Mouse (Mus musculus) cerebellum, postnatal 25 days (tissue): ENCODE results near the gene Il4.

Source experiments
- DNase-seq, 2 experiments: peaks; one replicate each; pipeline ENCODE4 v3.0.0; 2021; ENCODE audit warnings: mixed read lengths in 2 of 2

Il4 gene

DNA sequence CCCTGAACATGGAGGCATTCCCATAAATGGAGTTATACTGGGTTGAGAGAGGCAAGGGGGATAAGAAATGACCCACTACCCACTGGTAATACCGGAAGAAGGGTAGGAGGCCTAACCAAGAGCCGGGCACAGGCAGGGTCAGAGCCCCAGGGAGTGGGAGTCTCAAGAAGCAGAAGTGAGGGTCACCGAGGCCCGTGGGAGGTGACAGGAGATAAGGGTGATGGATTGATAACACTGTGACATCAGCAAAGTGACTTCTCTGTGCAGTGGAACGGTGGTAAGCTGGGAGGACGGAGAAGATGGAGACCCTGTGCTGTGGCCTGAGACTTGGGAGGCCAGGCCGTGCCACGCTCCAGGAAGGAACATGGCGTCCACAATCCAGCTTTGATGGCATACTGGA, 5.1 kb upstream of the Il4 start:
- no peak for DNase-seq

DNA sequence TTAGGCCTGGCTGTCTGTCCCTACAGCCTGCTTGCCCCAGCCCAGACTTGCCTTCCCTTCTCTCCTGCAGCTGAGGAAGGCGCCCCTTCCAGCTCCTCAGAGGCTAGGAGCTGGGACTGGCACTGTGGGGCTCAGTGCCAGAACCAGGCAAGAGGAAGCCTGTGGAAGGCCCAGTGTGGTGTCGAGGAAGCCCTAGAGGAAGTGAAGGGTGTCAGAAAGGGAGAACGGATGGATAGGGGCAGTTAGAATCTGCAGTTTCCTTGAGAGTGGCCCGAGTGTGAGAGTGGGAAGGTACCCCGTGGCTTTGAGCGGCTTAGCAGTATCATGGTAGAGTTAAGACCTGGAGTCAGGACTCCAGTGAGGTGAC, 4.0 kb upstream of the Il4 start:
- no peak for DNase-seq

DNA sequence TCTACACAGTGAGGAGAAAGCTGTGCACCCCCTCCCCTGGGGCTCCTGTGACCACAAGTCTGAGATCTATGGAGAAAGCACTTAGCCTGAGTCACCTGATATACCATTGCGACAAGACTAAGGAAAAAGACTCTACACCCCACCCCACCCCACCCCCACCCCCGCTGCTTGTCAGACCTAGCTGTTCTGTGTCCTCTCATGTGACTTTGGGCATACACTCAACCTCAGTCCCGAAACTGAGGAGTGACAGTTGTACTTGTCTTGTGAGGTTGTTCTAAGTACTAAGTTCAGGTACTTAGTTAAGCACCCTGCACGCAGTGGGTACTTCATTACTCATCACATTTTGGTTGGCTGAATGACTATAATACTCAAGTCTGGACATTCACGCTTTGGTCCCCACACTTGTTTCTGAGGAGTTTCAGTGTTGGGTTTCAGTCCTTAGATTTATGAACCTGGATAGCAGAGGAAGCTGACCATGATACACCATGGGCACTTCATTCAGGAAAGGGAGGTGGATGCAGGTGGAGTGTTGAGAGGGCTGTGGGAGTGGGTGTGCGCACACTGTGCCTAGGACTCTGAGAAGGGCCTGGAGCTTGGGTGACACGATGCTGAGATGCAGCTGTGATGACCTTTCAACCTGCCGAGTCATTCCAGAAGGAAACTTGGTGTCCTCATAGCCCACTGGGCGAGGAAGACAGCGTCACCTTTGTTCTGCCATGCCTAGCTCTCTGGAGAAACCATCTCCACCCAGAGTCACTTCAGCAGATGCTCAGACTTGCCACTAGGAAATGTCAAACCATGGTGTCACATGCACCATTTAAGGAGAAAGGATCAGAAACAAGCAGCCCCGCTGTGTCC, 3.3 kb upstream of the Il4 start:
- no peak for DNase-seq

DNA sequence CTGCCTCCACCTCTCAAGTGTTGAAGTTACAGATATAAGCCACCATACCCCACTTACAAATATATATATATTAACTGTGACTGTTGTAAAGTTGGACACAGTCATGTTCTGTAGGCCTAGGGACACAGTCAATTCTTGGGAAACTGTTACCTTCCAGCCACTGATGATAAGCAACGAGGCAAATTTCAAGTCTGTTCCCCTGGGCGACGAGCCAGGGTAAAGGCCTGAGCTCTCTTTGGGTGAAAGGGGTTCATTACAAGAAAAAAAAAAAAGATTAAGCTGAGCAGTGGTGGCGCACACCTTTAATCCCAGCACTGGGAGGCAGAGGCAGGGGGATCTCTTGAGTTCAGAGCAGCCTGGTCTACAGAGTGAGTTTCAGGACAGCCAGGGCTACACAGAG, 1.6 kb upstream of the Il4 start:
- DNase-seq = no peak

DNA sequence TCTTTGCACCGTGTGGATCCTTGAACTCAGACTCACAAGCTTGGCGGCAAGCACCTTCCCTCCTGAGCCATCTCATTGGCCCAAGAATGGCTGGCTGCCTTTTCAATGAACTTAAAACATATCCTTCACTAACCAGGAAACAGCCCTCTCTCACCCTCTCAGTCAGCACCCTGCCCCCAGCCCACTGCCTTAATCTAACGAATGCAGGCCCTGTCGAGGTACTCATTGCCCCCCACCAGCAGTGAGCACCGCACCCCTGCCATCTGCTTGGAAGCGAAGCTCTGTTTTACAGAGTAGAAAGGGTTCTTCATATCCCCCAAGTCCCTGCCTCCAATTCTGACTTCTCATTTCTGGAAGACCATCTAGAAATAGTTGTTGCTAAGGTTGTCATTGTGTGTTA, 959 bp upstream of the Il4 start:
- no peak for DNase-seq

DNA sequence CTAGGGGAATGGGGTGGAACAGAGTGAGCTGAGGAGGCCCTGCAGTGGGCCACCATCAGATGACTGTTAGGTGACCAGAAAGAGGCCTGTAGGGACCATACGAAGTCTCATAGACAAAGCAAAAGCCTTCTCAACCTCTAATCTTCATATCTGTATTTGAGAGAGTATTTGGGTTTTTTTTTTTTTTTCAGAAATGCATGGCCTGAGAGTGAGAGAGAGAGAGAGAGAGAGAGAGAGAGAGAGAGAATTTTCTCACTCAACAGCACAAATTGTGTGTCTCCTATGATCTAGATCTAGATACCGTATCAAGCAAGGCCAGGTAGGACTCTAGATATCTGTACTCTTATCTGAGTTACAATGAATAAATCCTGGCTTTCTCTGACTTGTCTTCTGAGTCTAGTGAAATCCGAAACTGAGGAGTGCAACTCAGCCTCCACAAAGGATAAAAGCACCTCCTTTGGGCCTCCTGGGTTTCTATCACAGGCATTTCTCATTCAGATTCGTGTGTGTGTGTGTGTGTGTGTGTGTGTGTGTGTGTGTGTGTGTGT, 833 bp downstream of the Il4 start:
- DNase-seq = no peak

DNA sequence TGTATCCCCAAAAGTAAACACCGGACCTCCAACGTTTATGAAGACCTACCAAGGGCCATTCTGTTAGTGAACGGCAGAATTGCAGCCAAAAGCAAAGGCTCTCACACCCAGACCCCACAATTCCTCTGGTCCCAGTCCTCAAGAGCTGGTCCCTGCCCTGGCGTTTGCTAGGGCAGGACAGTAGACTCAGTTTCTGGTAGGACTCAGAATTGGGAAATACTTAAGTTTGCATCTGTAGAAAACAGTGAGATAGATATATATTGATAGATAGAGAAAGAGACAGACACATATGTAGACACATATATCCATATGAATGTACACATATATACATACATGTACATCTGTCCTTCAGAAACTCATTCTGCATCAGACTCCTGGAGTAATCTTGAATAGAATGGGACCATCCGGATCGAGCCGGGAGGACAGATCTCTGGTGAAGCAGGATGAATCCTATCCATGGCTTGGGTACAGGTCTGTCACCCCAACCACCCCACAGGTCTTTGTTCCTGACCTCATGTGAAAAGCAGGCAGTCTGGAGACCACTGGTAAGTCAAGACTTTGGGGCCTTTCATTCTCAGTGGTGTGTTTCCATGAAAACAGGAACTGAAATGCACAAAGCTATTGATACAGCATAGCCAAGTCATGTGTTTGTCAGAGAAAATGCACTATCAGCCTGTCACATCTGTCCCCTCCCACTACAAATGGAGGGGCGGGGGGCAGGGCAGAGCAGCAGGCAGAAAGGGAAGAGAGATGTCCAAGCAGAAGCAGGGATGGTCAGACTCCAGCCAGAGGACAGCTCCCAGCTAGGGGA, 1.5 kb downstream of the Il4 start:
- no peak for DNase-seq

DNA sequence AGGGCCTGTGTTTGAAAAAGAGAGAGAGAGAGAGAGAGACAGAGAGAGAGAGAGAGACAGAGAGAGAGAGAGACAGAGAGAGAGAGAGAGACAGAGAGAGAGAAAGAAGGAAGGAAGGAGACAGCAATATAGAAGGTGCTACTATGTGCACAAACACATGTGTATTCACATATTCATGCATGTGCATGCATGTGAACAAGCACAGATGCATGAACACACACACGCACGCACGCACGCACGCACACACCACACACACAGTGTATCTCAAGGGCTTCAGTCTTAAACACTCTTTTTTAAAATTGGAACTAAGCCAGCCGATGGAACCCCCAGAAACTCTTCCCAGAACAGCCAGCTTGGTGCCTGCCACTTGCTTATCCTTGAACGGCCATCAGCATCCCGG, 2.9 kb downstream of the Il4 start:
- no peak for DNase-seq

DNA sequence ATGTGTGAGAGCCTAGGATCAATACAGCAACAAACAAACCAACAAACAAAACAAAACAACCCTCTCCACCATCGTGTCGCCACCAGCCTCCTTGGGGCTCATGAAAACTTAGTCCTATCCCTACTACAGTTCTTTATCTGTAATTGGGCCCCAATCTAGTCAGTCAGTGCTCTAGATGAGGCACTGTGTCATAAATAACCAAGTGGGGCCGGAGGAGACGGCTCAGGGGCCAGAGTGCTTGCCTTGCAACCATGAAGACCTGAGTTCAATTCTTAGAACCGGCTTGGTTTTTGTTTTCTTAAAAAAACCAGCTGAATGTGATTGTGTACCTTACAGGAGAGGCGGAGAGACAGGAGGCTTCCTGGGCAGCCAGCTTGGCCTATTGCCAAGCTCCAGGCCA, 3.3 kb downstream of the Il4 start:
- DNase-seq = no peak

DNA sequence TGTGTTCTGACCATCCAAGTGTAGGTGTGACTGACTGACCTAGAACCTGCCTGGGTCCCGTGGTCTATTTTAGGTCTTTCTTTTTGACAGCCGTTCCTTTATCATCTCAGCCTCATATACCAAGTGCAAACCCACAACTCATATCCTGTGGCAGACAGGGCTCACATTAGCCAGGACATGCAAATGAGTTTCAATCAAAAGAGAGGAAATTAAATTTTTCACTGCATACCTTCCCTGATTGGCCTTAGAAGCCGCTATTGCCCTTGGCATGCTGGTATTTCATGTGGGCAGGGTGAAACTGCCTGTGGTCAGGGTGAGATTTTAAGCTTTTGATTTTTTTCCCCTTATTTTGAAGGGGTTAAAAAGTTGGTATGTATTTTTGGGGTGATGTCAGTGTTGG, 8.8 kb downstream of the Il4 start:
- DNase-seq = no peak

DNA sequence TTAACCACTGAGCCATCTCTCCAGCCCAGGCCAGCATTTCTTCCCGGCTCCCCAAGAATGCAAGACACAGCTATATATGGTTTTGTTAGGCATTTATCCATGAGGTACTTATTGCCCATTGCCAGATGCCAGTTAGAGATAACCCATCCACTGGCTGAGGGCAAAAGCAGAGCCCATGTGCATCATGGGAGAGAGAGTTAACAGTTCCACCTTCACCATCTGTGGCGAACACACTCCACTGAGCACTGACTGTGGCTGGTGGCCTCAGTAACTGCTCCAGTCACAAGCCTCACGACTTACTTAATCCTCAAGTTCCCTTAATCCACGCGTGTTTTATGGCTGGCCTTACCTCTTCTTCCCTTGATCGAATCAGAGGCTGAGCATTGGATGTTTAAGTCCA, 9.2 kb downstream of the Il4 start:
- DNase-seq = no peak

DNA sequence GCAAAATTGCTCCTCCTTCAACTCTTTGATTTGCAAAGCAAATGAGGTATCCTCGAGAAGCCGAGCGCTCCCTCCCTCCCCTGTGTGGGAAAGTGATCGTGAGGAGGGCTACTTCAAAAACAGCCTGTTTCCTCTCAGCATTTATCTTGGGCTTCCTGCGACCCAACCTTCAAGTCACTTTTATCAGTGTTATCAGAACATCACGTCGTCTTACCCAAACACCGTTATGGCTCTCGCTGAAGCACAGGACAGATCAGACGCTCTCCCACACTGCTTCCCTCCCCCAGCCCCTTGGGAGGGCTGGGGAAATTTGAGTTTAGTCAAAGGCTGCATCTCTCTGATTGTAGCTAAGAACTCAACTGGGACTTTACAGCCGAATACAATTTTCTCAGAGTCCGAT, 12.9 kb downstream of the Il4 start:
- no peak for DNase-seq

DNA sequence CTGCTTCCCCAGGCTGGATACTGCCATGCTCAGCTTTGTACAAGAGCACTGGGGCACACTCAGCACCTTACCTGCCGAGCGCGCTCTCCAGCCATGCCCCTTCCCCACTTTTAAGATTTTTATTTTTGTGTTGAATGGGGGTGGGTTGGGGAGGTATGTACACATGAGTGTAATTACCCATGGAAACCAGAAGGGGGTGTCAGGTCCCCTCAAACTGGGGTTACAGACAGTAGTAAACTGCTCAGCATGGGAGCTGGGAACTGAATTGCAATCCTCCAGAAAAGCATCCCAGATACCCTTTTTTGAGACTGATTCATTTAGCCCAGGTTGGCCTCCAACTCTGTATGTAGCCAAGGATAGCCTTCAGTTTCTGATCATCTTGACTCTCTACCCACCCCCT, 13.5 kb downstream of the Il4 start:
- DNase-seq = no peak

DNA sequence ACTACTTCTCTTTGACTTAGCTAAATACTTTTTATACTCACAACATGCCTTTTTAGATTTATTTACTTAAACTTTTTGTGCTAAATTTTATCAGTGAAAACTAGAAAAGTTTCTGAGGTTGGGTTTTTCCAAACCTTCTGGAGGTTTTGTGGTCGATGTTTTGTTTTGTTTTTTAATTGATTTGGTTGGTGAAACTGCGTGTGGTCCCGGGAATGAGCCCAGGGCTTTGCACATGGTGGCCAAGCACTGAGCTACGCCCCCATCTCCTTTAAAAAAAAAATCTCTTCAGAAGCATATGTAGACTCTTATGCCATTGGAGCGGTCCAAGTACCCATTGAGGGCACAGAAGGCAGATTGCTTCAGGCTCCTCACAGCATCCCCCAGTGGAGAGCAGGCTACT, 27.4 kb downstream of the Il4 start:
- no peak for DNase-seq

DNA sequence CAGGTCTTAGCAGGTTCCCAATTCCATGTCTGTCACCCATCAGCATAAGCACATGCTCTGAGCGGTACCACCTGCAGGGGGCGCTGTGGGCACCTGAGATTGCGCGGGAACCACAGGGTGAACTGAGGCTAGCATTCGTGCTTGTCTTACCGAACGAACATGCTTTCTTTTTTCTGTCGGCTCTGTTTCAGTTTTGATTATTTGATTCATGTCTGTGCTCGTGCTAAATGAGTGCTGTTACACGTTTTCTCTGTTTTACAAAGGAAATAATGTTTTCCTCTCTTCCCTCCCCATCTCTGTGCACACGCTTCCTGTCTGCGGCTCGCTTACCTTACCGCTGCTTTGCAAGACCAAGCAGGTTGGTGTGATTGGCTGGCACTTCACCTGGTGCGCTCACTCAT, 28.1 kb downstream of the Il4 start:
- DNase-seq = peak; percentile 34 to 62

DNA sequence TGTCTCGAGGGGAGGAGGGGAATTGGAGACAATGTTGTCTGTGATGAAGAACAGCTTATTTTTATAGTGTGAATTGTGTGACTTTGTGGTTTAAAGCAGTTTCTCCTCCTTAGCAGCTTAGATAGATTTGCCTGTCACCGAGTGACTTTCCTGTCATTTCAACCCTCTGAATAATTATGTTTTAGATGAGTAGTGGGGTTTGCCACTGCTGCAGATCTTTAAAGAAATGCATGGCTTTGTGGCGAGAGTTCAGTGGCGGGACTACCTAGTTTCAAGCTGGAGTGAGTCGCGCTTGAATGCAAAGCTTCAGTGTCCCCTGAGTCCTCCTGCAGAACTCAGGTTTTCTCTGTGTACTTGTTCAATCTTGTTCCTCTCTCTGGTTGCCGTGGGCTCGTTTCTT, 30.2 kb downstream of the Il4 start:
- no peak for DNase-seq

DNA sequence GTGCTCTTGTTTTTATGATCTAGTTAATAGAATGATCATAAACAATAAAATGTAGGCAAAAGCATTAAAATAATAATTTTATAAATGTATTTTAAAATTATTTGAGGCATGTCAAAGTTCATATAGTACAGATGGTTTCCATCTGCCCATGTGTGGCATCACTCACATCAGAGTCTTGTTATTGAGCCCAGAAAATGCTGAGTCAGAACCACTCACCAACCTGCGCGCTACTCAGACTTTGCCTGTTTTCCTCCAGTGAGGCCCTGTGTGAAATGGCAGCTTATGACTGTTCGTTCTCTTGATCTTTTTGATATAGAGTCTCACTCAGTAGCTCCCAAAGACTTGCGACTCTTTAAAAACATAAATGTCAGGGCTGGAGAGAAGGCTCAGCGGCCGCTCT, 33.0 kb downstream of the Il4 start:
- no peak for DNase-seq

DNA sequence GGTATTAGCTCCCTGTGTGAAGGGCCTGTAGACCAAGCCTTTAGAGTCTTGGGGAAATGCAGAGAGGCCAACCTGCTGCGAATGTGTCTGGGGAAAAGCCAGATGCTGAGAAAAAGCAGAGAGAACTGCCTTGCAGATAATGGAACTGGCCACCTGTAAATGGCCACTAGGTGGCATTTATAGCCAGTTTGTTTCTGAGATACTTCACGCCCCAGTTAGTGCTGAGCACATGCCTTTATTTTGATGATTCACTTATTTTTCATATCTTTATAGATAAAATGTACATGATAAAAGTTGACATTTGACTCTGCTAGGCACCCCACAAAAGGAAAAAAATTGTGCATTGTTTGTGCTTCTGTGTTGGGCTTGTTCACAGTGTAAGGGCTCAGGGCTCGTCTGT, 33.6 kb downstream of the Il4 start:
- peak in 1 of 2 experiments; percentile 35 for DNase-seq

DNA sequence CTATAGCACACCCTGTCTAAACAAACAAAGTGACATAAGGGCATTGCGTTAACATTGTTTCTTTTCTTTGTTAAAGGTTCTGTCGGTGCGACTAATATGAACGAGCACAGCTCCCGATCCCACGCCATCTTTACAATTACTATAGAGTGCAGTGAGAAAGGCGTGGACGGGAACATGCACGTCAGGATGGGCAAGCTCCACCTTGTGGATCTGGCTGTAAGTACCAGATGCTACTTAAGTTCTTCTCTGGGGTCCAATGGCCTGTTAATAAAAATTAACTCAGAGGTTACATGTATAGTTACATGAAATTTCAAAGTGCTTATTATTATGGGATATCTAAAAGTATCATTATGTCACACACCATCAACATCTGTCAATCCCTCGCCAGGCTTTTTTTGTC, 35.3 kb downstream of the Il4 start:
- peak in 1 of 2 experiments; percentile 30 for DNase-seq

DNA sequence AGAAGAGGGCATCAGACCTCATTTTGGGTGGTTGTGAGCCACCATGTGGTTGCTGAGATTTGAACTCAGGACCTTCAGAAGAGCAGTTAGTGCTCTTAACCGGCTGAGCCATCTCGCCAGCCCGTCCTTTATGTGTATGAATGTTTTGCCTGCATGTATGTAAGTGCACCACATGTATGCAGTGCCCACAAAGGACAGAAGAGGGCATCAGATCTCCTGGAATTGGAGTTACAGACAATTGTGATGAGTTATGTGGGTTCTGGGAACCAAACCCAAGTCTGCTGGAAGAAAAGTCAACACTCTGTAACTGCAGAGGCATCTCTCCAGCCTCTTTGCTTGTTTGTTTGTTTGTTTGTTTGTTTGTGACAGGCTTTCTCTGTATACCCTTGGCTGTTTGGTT, 37.9 kb downstream of the Il4 start:
- DNase-seq = no peak

DNA sequence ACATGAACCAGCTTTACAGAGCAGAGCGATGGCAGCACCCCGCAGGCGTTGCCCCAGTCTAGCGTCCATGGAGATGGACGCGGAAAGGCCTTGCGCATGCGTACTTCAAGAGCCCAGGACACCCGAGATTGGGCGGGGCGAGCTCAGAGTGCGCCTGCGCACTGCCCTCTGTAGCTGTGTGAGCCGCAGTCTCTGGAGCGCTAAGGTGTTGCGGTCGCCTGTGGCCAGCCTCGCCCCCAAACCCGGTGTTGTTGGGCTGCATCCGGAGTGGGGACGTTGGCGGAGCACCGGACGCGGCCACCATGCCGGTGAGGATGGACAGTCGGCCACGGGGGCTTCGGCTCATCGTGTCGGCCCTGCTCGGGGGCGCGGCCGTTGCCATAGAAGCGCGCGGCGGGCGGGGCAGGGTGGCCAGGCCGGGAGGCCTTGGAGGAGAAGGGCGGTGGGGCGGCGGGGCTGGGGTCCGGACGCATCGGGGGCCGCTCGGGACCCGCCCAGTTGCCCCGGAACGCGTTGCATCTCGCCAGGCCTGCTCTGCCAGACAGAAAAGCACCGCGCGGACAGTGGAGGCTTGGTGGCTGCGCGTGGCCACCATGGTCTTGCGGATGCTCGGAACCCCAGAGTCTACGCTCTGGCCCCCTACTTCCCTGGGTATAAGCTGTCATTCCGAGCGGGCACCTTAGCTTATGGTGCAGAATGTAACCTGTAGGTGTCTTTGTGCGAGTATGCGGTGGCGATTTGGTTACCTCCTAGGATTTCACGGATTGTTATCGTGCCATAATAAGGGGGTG, 51.0 kb downstream of the Il4 start, which contains the start of gene Kif3a:
Gene Kif3a, plus strand, starts transcription at position 156 of the 791 bp plus-strand sequence.
- DNase-seq = peak; percentile 97

DNA sequence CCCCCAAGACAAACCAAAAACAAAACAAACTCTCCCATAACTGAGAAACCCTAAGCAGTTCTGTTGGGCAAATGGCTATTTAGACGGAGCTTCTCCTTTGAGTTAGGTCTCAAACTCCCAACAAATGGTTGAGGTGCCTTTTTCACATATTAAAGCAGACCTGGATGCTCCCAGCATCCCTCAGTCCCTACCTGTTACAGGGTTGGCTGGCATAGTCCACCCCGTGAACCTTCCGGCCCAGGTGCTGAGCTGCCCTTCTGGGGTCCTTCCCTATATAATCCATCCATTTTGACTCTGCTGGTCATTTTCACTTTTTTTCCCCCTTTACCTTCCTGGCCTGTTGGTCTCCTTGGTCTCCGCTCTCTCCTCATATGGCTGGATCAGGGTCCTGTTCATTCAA, 51.8 kb downstream of the Il4 start:
- DNase-seq = no peak

DNA sequence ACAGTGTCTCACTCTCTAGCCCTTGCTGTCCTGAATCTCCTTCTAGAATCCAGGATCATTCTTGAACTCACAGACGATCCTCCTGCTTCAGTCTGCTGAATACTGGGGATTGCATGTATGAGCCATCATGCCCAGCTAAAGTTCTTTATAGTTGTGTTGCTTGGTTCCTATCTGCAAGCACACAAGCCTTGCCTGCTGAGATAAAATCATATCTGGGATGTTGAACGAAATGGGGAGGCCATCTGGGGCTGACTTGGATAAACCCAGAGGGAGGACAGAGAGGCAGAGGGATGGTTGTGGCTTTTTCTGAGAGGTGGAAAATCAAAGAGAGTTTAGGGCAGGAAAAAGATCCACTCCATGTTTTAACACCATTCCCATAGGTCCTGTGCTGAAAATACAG, 56.5 kb downstream of the Il4 start:
- DNase-seq = no peak
